Mouse (Mus musculus): ENCODE results near the gene Gm21190. TPM values are rescaled to one million over a fixed set of nuclear protein-coding genes. Genes with fewer than 3 reads are reported as not detected.
"Not testable (repeated sequence)": the region's sequence is repeated elsewhere in the genome, so short reads cannot be mapped to it uniquely, and the experiment has no call there.

Gene Gm21190
- not detected for total RNA-seq (2021)
- long read RNA-seq, experiment 1, result 0 reads
- long read RNA-seq, experiment 2, result 0 reads

DNA sequence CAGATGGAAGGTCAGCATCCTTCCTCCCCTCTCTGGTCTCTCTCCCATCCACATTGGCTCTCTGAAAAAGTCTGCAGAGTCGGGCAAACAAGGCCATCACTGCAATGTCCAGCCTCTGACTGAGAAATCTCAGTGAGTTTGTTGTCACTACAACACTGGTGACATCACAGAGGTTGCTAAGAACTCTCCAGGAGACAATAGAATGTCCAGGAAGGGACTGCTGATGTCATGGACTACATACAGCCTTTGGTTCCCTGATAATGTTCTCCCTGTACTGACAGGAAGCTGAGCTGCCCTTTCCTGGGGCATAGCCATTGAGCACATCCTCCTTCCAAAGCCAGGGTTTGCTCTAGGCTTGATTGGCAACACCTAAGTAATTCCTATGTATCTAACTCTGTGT lies at the start of gene Gm21190:
TSS of gene Gm21190 (minus strand) at position 101 of the 400 bp plus-strand sequence.
- intact Hi-C loops (cut with DNase I), result not testable (repeated sequence)

DNA sequence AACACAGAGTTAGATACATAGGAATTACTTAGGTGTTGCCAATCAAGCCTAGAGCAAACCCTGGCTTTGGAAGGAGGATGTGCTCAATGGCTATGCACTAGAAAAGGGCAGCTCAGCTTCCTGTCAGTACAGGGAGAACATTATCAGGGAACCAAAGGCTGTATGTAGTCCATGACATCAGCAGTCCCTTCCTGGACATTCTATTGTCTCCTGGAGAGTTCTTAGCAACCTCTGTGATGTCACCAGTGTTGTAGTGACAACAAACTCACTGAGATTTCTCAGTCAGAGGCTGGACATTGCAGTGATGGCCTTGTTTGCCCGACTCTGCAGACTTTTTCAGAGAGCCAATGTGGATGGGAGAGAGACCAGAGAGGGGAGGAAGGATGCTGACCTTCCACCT lies 48.0 kb upstream of the Gm21190 start, which contains the start of gene Gm21083:
TSS of gene Gm21083 (plus strand) at position 301 of the 400 bp plus-strand sequence.
- DNase-seq; intact Hi-C loops (cut with DNase I): not testable (repeated sequence)

More for the DNA sequence above, at the start of gene Gm21190:
- DNase-seq, result not testable (repeated sequence)

DNA sequence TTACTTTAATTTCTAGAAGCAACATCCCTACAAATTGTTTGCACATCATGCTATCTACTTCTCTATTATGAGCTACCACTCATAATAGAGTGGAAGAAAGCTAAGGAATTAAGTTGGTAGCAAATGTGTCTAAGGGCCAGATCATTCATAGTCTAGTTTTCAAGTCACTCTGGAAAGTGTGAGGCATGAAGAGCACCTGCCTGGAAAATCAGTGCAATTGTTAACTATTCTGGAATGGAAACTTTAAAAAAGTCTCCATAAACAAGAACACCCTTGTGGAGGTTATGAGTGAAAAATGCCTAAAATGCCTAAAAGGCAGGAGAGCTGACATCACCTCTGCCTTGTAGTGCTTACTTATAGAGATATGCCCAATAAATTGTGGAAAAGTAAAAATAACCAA lies 44.7 kb upstream of the Gm21190 start:
- intact Hi-C loops (cut with DNase I); DNase-seq: not testable (repeated sequence)

GRCm38 (mm10) chr5:15561425-15562264 lies 32.6 kb upstream of the Gm21190 start:
- DNase-seq; intact Hi-C loops (cut with DNase I): not testable (repeated sequence)

GRCm38 (mm10) chr5:15558654-15559053 lies 29.6 kb upstream of the Gm21190 start:
- intact Hi-C loops (cut with DNase I); DNase-seq: not testable (repeated sequence)

- intact Hi-C loops (cut with DNase I), result not testable (repeated sequence)
- DNase-seq, result peak in 1 of 2 experiments; percentile 6
These were observed 20.6 kb upstream of the Gm21190 start for GRCm38 (mm10) chr5:15549606-15550005.

- intact Hi-C loops (cut with DNase I); DNase-seq: not testable (repeated sequence)
These were observed 20.1 kb upstream of the Gm21190 start for GRCm38 (mm10) chr5:15549134-15549533.

DNA sequence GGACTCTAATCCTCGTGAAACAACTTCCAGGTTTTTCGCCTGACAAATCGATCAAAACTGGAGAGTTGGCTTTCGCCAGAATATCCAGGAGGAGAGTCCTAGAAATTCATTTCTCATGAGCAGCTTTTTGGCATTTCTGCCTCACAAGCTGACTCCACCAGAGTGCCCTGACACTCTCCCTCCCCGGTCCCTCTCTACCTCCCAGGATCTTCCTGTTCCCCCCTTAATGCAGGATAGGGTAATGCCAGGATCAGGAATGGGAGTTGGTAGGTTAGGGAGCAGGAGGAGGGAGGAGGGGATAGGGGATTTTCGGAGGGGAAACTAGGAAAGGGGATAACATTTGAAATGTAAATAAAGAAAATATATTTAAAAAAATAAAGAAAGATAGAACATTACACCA lies 19.6 kb upstream of the Gm21190 start:
- intact Hi-C loops (cut with DNase I); DNase-seq: not testable (repeated sequence)

DNA sequence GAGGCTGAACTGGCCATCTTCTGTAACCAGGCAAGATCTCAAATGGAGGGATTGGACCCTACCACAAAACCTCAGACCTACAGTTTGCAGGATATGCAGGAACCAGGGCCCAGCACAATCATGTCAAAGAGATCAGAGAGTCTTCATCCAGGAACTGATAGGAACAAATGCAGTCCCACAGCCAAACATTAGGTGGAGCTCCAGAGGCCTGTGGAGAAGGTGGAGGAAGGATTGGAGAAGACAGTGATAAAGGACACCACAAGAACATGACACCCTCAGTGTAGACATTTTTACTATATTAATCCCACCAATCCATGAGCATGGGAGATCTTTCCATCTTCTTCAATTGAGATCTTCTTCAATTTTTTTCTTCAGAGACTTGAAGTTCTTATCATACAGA lies 6.6 kb downstream of the Gm21190 start:
- peak in 1 of 2 experiments; percentile 13 for DNase-seq
- intact Hi-C loops (cut with DNase I), result not testable (repeated sequence)

GRCm38 (mm10) chr5:15522028-15522427 lies 7.0 kb downstream of the Gm21190 start:
- DNase-seq; intact Hi-C loops (cut with DNase I): not testable (repeated sequence)

- peak in 1 of 2 experiments; percentile 19 for DNase-seq
- intact Hi-C loops (cut with DNase I), result not testable (repeated sequence)
These were observed 8.6 kb downstream of the Gm21190 start for GRCm38 (mm10) chr5:15520418-15520817.

DNA sequence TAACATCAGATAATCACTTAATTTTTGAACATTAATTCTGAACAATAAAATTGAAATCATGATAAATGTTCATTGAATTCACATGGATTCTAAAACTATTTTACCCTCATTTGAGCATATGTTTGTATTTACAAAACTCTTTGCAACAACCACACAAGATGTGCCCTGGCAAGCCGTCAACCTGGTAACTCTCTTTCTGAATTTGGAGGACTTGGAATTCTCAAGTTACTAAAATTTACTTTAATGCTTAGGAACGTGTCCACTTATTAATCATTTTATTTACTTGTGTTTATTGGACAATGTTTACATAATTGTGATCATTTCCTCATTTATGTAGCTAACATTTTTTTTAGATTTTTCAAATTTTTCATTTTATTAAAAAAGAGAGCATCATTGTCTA lies 11.9 kb downstream of the Gm21190 start:
- intact Hi-C loops (cut with DNase I); DNase-seq: not testable (repeated sequence)

DNA sequence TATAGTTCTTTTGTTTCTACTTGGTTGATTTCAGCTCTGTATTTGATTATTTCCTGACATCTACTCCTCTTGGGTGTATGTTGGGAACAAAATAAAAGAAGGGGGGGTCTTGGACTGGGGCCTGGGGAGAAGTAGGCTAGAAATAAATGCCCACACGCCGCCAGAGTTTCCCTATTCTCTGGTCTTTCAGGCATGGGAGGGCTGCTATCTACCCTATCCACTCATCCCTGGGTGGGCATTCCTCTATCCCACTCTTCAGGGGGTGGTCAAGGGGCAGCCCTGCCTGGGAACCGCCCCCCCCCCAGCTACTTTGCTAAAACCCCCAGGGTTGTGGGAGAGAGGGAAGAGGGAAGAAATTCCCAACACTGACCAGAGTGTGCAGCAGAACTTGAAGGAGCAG lies 16.8 kb downstream of the Gm21190 start:
- intact Hi-C loops (cut with DNase I); DNase-seq: not testable (repeated sequence)

DNA sequence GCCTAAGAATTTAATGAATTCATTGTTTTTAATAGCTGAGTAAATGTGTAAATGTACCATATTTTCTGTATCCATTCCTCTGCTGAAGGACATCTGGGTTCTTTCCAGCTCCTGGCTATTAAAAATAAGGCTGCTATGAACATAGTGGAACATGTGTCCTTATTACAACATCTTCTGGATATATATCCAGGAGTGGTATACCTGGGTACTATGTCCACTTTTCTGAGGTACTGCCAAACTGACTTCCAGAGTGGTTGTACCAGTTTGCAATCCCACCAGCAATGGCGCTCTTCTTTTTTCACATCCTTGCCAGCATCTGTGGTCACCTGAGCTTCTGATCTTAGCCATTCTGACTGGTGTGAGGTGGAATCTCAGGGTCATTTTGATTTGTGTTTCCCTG lies 19.1 kb downstream of the Gm21190 start:
- intact Hi-C loops (cut with DNase I); DNase-seq: not testable (repeated sequence)

GRCm38 (mm10) chr5:15508460-15509451 lies 20.3 kb downstream of the Gm21190 start:
- DNase-seq; intact Hi-C loops (cut with DNase I): not testable (repeated sequence)

- intact Hi-C loops (cut with DNase I); DNase-seq: not testable (repeated sequence)
These were observed 21.1 kb downstream of the Gm21190 start for GRCm38 (mm10) chr5:15507757-15508459.

- intact Hi-C loops (cut with DNase I), result no loop called here
- no peak for DNase-seq
These were observed 21.8 kb downstream of the Gm21190 start for GRCm38 (mm10) chr5:15507309-15507619.

DNA sequence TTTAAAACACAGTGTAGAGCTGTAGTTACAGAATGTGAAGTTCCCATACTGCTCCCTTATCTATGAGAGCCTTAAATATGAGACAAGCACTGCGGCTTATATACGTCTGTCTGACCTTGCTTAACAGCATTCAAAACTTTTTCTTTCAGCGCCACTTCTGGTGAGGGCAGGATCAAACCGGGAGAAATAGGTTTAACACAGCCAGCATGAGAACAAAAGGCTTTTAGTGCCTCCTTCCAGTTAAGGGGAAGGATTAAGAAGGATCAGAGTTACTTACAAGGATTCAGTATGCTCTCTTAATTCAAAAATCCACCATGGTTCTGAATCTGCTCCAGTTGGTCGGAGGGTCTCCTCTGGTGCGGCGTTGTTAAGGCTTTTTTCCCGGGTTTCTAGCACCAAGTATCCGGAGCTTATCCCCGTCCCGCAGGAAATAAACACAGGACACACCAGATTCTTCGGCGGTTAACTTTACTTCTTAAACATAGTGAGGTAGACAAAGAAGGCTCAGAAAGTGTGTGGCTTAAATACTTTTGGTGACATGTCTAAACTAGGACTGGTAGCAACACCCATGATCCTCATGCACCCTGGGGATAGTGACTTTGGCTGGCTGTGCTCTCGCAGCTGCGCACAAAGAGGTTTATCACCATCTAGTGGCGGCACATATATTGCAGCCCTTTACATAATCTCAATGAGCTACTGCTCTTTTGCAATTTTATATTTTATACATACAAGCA lies 22.3 kb downstream of the Gm21190 start:
- DNase-seq, result peak in 1 of 2 experiments; percentile 47
- intact Hi-C loops (cut with DNase I), result no loop called here

- intact Hi-C loops (cut with DNase I), result not testable (repeated sequence)
- DNase-seq, result peak; percentile 18 to 32
These were observed 30.1 kb downstream of the Gm21190 start for GRCm38 (mm10) chr5:15498774-15499400.
